Mouse (Mus musculus): ENCODE measurements around the gene Armc12. TPM values are rescaled to one million over a fixed set of nuclear protein-coding genes. Genes with fewer than 3 reads are reported as not detected.
A peak's percentile ranks its signal among the peaks of the same experiment; 100 is the strongest.

The Armc12 gene
- not detected in 2 replicates for polyA plus RNA-seq (2016; fragmentation: Nextera tagmentation; extraction: Ambion mirVana)

DNA sequence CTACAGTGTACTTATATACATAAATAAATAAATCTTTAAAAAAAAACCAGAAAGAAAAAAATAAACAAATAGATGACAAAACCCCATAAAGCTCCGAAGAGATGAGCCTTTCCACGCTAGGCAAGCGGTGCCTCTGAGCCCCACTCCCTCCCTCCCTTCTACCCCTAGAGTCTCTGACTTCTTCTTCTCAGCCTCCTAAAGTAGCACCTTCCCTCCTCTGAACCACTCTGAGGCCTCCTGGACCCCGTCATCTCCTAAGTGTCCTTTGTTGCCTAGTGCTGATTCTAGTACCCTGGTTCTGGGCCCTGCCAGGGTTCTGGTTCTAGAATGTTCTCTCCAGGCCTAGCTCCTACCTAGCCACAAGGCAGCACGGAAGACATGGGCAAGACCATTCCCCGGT, at the start of gene Armc12:
Gene Armc12, plus strand, starts transcription at position 301 of the 400 bp plus-strand sequence.
- 0 out of 2 replicates have a peak, but pooled peaks cover 6% of the 10 kb centered on the region for H3K27me3 ChIP-seq
- H3K4me2 ChIP-seq = peak within 1 kb of the TSS; percentile 32; the same call in 1 of the 2 replicates
- 90% methylated on average over 6 of the region's 6 CpGs for WGBS
- H3K4me3 ChIP-seq (replicated peaks) = no peak within 1 kb of the TSS
- H3K36me3 ChIP-seq = no peaks in the 10 kb centered on the region
- H3K9ac ChIP-seq (replicated peaks) = no peak within 1 kb of the TSS
- no peak within 1 kb of the TSS for H3K27ac ChIP-seq
- peaks cover 15% of the 10 kb centered on the region for H3K4me1 ChIP-seq (replicated peaks)
- no peak for ATAC-seq (ENCODE audit: insufficient number of reproducible peaks, insufficient read depth, low FRiP score, low TSS enrichment, low read depth)
- no peaks in the 10 kb centered on the region for H3K9me3 ChIP-seq

GRCm38 (mm10) chr17:28484704-28485445, 45.7 kb upstream of the Armc12 start:
- WGBS = 12% methylated on average over 30 of the region's 30 CpGs
- Histone ChIP-seq H3K9me3 (no peaks in the 10 kb centered on the region), H3K4me1 (replicated peaks) (peaks cover 12% of the 10 kb centered on the region; the same call in 1 of the 2 replicates), H3K27ac (peak overlapping the region; percentile 88; the same call in 1 of the 2 replicates), H3K36me3 (no peaks in the 10 kb centered on the region; the same call in 1 of the 2 replicates), H3K9ac (replicated peaks) (peak overlapping the region; percentile 88), H3K4me3 (replicated peaks) (peak overlapping the region; percentile 85), H3K27me3 (no peaks in the 10 kb centered on the region), H3K4me2 (peak overlapping the region; percentile 76)
- ATAC-seq (ENCODE audit: insufficient number of reproducible peaks, insufficient read depth, low FRiP score, low TSS enrichment, low read depth) = no peak

GRCm38 (mm10) chr17:28485446-28485948, 45.1 kb upstream of the Armc12 start:
- peak; percentile 38 for ATAC-seq (ENCODE audit: insufficient number of reproducible peaks, insufficient read depth, low FRiP score, low TSS enrichment, low read depth)
- H3K9me3 ChIP-seq = no peaks in the 10 kb centered on the region

GRCm38 (mm10) chr17:28485977-28486400, 44.6 kb upstream of the Armc12 start:
- H3K9ac ChIP-seq (replicated peaks) = peak overlapping the region; percentile 88
- WGBS = under 1% methylated on average over 57 of the region's 58 CpGs

More at GRCm38 (mm10) chr17:28485446-28485948, 45.1 kb upstream of the Armc12 start:
- Histone ChIP-seq H3K36me3 (no peaks in the 10 kb centered on the region; the same call in 1 of the 2 replicates), H3K4me2 (peak overlapping the region; percentile 76), H3K9ac (replicated peaks) (peak overlapping the region; percentile 88), H3K4me3 (replicated peaks) (peak overlapping the region; percentile 85), H3K27ac (peak overlapping the region; percentile 88), H3K4me1 (replicated peaks) (peaks cover 12% of the 10 kb centered on the region; the same call in 1 of the 2 replicates), H3K27me3 (no peaks in the 10 kb centered on the region)
- WGBS = under 1% methylated on average over 64 of the region's 77 CpGs

GRCm38 (mm10) chr17:28486720-28487119, 43.9 kb upstream of the Armc12 start:
- no peak for ATAC-seq (ENCODE audit: insufficient number of reproducible peaks, insufficient read depth, low FRiP score, low TSS enrichment, low read depth)
- Histone ChIP-seq H3K27ac (no peak overlapping the region), H3K9me3 (no peaks in the 10 kb centered on the region), H3K36me3 (no peaks in the 10 kb centered on the region), H3K4me1 (replicated peaks) (peaks cover 12% of the 10 kb centered on the region; the same call in 1 of the 2 replicates), H3K9ac (replicated peaks) (peak overlapping the region; percentile 23; the same call in 1 of the 2 replicates), H3K27me3 (no peaks in the 10 kb centered on the region), H3K4me2 (peak overlapping the region; percentile 76; the same call in 1 of the 2 replicates), H3K4me3 (replicated peaks) (no peak overlapping the region)
- WGBS = 77% methylated on average over 6 of the region's 6 CpGs

More at GRCm38 (mm10) chr17:28485977-28486400, 44.6 kb upstream of the Armc12 start:
- Histone ChIP-seq H3K9me3 (no peaks in the 10 kb centered on the region), H3K4me2 (peak overlapping the region; percentile 76), H3K27me3 (no peaks in the 10 kb centered on the region), H3K4me1 (replicated peaks) (peaks cover 12% of the 10 kb centered on the region; the same call in 1 of the 2 replicates), H3K27ac (peak overlapping the region; percentile 88), H3K36me3 (no peaks in the 10 kb centered on the region; the same call in 1 of the 2 replicates), H3K4me3 (replicated peaks) (peak overlapping the region; percentile 85)
- peak; percentile 97 for ATAC-seq (ENCODE audit: insufficient number of reproducible peaks, insufficient read depth, low FRiP score, low TSS enrichment, low read depth)

GRCm38 (mm10) chr17:28487584-28488257, 42.9 kb upstream of the Armc12 start:
- Histone ChIP-seq H3K4me1 (replicated peaks) (peaks cover 8% of the 10 kb centered on the region; the same call in 1 of the 2 replicates), H3K27ac (no peak overlapping the region), H3K36me3 (no peaks in the 10 kb centered on the region), H3K4me3 (replicated peaks) (no peak overlapping the region), H3K9me3 (no peaks in the 10 kb centered on the region), H3K9ac (replicated peaks) (no peak overlapping the region), H3K27me3 (no peaks in the 10 kb centered on the region), H3K4me2 (no peak overlapping the region)
- no peak for ATAC-seq (ENCODE audit: insufficient number of reproducible peaks, insufficient read depth, low FRiP score, low TSS enrichment, low read depth)
- 93% methylated on average over 18 of the region's 18 CpGs for WGBS

DNA sequence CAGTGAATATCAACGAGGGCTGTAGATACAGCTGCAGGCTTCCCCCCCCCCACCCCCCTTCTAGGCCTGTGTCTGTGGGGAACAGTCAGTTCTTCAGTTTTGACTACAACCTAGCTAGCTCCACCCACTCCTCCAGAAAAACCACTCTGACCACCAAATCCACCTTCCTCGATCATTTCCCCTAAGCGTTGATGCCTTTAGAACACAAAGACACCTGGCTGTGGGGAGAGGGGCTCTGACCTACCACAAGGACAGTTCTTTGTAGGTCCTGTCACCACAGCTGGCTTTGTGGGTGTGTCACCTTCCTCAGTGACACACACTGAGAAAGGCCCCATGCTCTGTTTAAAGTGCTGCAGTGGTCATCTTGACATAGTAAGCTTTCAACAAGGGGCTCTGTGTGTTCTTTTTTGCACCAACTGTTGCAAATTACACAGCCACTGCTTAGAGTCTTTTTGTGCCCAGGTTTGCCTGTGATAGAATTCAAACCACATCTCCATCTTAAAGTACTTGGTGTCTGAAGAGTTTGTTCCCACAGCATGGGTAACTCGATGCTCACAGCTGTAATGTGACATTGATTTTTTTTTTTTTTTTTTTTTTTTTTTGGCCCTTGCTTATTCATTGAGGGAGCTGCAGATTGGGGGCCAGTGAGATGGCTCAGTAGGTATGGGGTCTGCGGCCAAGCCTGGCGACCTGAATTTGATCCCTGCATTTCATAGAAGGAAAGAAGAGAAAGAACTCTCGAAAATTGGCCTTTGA, 42.2 kb upstream of the Armc12 start:
- H3K27ac ChIP-seq = 0 out of 2 replicates have a peak overlapping the region, but pooled peaks have one; percentile 17
- H3K4me2 ChIP-seq = no peak overlapping the region
- no peaks in the 10 kb centered on the region for H3K27me3 ChIP-seq
- no peaks in the 10 kb centered on the region for H3K36me3 ChIP-seq
- WGBS = 73% methylated on average over 7 of the region's 7 CpGs
- no peaks in the 10 kb centered on the region for H3K9me3 ChIP-seq
- H3K9ac ChIP-seq (replicated peaks) = no peak overlapping the region
- no peak for ATAC-seq (ENCODE audit: insufficient number of reproducible peaks, insufficient read depth, low FRiP score, low TSS enrichment, low read depth)
- no peak overlapping the region for H3K4me3 ChIP-seq (replicated peaks)
- peaks cover 6% of the 10 kb centered on the region; the same call in 1 of the 2 replicates for H3K4me1 ChIP-seq (replicated peaks)

GRCm38 (mm10) chr17:28491035-28491770, 39.4 kb upstream of the Armc12 start:
- H3K9me3 ChIP-seq = 0 out of 2 replicates have a peak, but pooled peaks cover 3% of the 10 kb centered on the region
- WGBS = 84% methylated on average over 14 of the region's 14 CpGs

DNA sequence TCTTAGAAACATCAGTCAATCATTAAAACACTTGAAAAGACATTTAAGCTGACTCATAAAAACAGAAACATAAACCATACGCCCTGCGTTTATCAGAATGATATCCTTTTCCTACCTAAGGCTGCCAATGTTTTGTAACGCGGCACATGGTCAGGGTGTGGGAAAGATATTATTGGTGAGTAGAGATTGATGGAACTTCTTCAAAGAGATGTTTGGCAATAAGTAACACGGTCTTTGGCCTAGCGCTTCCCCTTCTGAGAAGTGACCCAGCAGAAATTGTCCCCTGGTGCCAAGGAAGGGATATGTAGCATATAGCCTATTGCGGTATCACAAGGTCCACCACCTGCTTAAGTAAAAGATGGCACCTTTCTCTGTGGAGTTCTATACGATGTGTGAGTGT, 34.8 kb upstream of the Armc12 start:
- no peaks in the 10 kb centered on the region for H3K36me3 ChIP-seq
- H3K27ac ChIP-seq = no peak overlapping the region
- peaks cover 16% of the 10 kb centered on the region; the same call in 1 of the 2 replicates for H3K9me3 ChIP-seq
- ATAC-seq (ENCODE audit: insufficient number of reproducible peaks, insufficient read depth, low FRiP score, low TSS enrichment, low read depth) = no peak
- H3K9ac ChIP-seq (replicated peaks) = no peak overlapping the region
- 92% methylated on average over 8 of the region's 8 CpGs for WGBS
- no peak overlapping the region for H3K4me2 ChIP-seq
- H3K4me1 ChIP-seq (replicated peaks) = no peaks in the 10 kb centered on the region
- H3K4me3 ChIP-seq (replicated peaks) = no peak overlapping the region
- no peaks in the 10 kb centered on the region for H3K27me3 ChIP-seq

More at GRCm38 (mm10) chr17:28491035-28491770, 39.4 kb upstream of the Armc12 start:
- Histone ChIP-seq H3K9ac (replicated peaks) (no peak overlapping the region), H3K27me3 (no peaks in the 10 kb centered on the region), H3K4me2 (no peak overlapping the region), H3K4me1 (replicated peaks) (no peaks in the 10 kb centered on the region; the same call in 1 of the 2 replicates), H3K4me3 (replicated peaks) (no peak overlapping the region), H3K36me3 (no peaks in the 10 kb centered on the region), H3K27ac (no peak overlapping the region)
- no peak for ATAC-seq (ENCODE audit: insufficient number of reproducible peaks, insufficient read depth, low FRiP score, low TSS enrichment, low read depth)

DNA sequence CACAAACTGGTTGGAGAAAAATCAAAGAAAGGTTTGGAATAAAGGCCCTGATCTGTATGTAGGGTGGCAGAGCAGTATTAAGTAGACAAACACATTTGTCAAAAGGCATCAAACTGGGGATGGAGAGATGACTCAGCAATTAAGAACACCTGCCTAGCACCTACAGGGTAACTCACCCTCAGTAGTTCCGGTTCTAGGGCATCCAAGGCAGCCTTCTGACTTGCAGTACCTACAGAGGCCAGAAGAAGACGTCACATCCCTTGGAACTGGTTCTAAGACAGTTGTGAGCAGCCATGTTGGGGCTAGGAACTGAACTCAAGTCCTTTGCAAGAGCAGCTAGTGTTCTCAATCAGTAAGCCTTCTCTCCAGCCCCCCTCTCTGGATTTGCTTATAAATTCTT, 31.4 kb upstream of the Armc12 start:
- no peak overlapping the region for H3K9ac ChIP-seq (replicated peaks)
- WGBS = 67% methylated on average over 2 of the region's 2 CpGs
- H3K4me3 ChIP-seq (replicated peaks) = no peak overlapping the region
- no peaks in the 10 kb centered on the region for H3K27me3 ChIP-seq
- H3K9me3 ChIP-seq = peaks cover 16% of the 10 kb centered on the region; the same call in 1 of the 2 replicates
- no peak for ATAC-seq (ENCODE audit: insufficient number of reproducible peaks, insufficient read depth, low FRiP score, low TSS enrichment, low read depth)
- H3K4me1 ChIP-seq (replicated peaks) = no peaks in the 10 kb centered on the region
- H3K27ac ChIP-seq = no peak overlapping the region
- no peaks in the 10 kb centered on the region for H3K36me3 ChIP-seq
- H3K4me2 ChIP-seq = no peak overlapping the region

Data from limb, embryonic 12.5 days (tissue).